Mouse (Mus musculus): ENCODE data around the gene Gpr158.

- TF ChIP-seq EP300 (optimal IDR thresholded peaks at IDR 0.05): no peak
- no peak for TF ChIP-seq CTCF (IDR thresholded peaks at IDR 0.05; ENCODE audit: low read depth)
Measured at GRCm38 (mm10) chr2:21680735-21681270, 313.5 kb downstream of the Gpr158 start.

All from stomach, postnatal 0 days (tissue).